Mouse (Mus musculus) kidney, adult 2 months (tissue): ENCODE results near the gene Smug1.

Source experiments
- CTCF ChIP-seq: fragments of 200-500 bp; conservative IDR thresholded peaks from 2 replicates; pipeline ENCODE4 v1.5.1; 2011; ENCODE audit warnings: low read depth, mild to moderate bottlenecking, control low read depth, low read length, moderate library complexity, mixed read lengths; ENCODE audit not compliant: insufficient read depth, insufficient read length
- POLR2A ChIP-seq: fragments of 200-500 bp; IDR thresholded peaks from one replicate; pipeline ENCODE4 v1.6.1; 2011; ENCODE audit warnings: low read depth, low read length, control low read depth

DNA sequence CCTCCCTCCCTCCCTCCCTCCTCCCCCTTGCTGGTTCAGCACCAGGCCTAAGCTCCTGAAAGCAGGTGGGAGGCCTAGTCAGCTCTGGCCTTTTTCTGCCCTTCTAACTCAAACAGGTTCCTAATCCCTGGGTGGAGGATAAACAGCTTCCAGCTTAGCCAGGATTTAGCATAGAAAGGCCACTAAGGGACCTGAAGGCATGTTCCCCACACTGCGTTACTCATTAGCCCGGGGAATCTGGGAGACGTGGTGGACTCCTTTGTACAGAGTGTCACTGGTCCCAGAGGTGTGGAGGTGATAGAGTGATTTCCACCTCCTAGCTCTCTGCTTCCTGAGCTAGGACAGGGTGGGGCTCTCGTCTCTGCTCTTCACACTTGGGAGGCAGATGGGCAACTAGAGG, 57.0 kb downstream of the Smug1 start:
- TF ChIP-seq CTCF (no peak), POLR2A (no peak)
